Mouse (Mus musculus) liver, embryonic 11.5 days (tissue): ENCODE data around the gene Esrrg. TPM values are rescaled to one million over a fixed set of nuclear protein-coding genes. Genes with fewer than 3 reads are reported as not detected.

Experiments used
- ATAC-seq: fragments of 200-750 bp; cut with Nextera tagmentation; replicated peaks from 2 replicates; pipeline ENCODE4 v1.8.0; 2017; ENCODE audit warnings: moderate number of reproducible peaks, mild to moderate bottlenecking, moderate TSS enrichment, moderate library complexity; ENCODE audit not compliant: low FRiP score
- DNase-seq: peaks from one replicate; pipeline ENCODE4 v3.0.0-alpha.2; 2017; ENCODE audit warnings: low spot score
- H3K27ac ChIP-seq: fragments of 300-500 bp; sonication (generic); 2 replicates; pipeline ENCODE4 v1.5.1; 2014; ENCODE audit warnings: mild to moderate bottlenecking, low read depth, low read length, control low read depth
- H3K27me3 ChIP-seq: fragments of 300-500 bp; sonication (generic); replicated peaks from 2 replicates; pipeline ENCODE4 v1.6.1; 2014; ENCODE audit warnings: low read length, mixed read lengths; ENCODE audit not compliant: control insufficient read depth, insufficient read depth
- H3K36me3 ChIP-seq: fragments of 300-500 bp; sonication (generic); 2 replicates; pipeline ENCODE4 v1.6.1; 2014; ENCODE audit warnings: mild to moderate bottlenecking, low read length, moderate library complexity, mixed read lengths; ENCODE audit not compliant: control insufficient read depth, insufficient read depth
- H3K4me1 ChIP-seq: fragments of 300-500 bp; sonication (generic); replicated peaks from 2 replicates; pipeline ENCODE4 v1.6.1; 2014; ENCODE audit warnings: low read length, mixed read lengths; ENCODE audit not compliant: control insufficient read depth, insufficient read depth
- H3K4me2 ChIP-seq: fragments of 300-500 bp; sonication (generic); 2 replicates; pipeline ENCODE4 v1.6.1; 2014; ENCODE audit warnings: mild to moderate bottlenecking, control low read depth, moderate library complexity
- H3K4me3 ChIP-seq: fragments of 300-500 bp; sonication (generic); 2 replicates; pipeline ENCODE4 v1.5.1; 2014; ENCODE audit warnings: low read depth, low read length, control low read depth
- H3K9ac ChIP-seq: fragments of 300-500 bp; sonication (generic); 2 replicates; pipeline ENCODE4 v1.6.1; 2014; ENCODE audit warnings: low read depth, low read length, control low read depth
- H3K9me3 ChIP-seq: fragments of 300-500 bp; sonication (generic); 2 replicates; pipeline ENCODE4 v1.6.1; 2016; ENCODE audit warnings: low read length, inconsistent platforms, mixed read lengths; ENCODE audit not compliant: control insufficient read depth
- WGBS: fragments of 180-500 bp; shearing (Covaris S2); extraction: QIAGEN DNeasy Blood & Tissue Kit; methylation state at CpG from one replicate; pipeline ENCODE4 v1.1.7; 2014; 5-methylcytosine and 5-hydroxymethylcytosine counted together
- polyA plus RNA-seq: library from polyadenylated mRNA; unstranded; fragments of >200 nt; fragmentation: Nextera tagmentation; extraction: Ambion mirVana; gene quantifications from 2 replicates; pipeline ENCODE4 v1.2.1, GENCODE M21; 2014

Esrrg gene
- polyA plus RNA-seq, 1 experiment from 2014 or later: 0.95 TPM

DNA sequence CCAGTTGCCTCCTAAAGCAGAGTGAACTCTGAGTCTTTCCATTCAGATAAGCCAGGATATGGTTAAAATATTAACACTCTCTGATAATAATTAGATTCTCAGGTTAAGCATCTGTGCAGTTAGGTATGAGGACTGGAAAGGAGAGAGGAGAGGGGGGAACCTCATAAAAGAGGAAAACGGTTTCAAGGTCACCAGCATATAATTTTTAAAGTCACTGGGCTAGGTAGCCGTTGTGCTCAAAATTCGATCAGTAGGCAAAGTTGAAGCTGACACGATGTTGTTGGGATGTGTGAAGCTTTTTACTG, 154.8 kb downstream of the Esrrg start:
- H3K27ac ChIP-seq: no peak overlapping the region
- 70% methylated on average over 4 of the region's 4 CpGs for WGBS
- ATAC-seq (no peak), DNase-seq (no peak)
- no peak overlapping the region for H3K4me2 ChIP-seq
- H3K27me3 ChIP-seq: no peaks in the 10 kb centered on the region
- no peaks in the 10 kb centered on the region for H3K4me1 ChIP-seq
- no peak overlapping the region for H3K4me3 ChIP-seq
- H3K9ac ChIP-seq: no peak overlapping the region
- H3K9me3 ChIP-seq: no peaks in the 10 kb centered on the region
- H3K36me3 ChIP-seq: no peaks in the 10 kb centered on the region

DNA sequence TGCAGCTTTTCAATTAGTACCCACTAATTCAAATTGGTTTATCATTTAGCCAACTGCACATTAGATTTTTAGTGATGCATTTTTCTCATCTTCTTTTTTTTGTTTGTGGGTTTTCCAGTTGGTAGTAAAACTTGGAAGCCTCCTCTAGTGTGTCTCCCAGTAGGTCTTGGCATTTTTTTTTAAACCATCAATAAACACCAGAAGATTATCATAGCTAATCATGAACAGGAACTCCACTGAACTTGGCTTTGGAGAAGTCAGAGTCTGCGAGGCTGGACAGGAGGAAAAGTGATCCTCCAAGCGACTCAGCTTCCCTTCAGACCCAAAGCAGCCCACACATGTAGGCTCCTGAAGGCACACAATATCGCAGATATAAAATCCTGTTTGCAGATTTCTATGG, 155.2 kb downstream of the Esrrg start:
- no peak overlapping the region for H3K9ac ChIP-seq
- WGBS: 76% methylated on average over 3 of the region's 3 CpGs
- no peaks in the 10 kb centered on the region for H3K4me1 ChIP-seq
- H3K27ac ChIP-seq: no peak overlapping the region
- H3K36me3 ChIP-seq: no peaks in the 10 kb centered on the region
- no peaks in the 10 kb centered on the region for H3K9me3 ChIP-seq
- H3K27me3 ChIP-seq: no peaks in the 10 kb centered on the region
- no peak overlapping the region for H3K4me2 ChIP-seq
- H3K4me3 ChIP-seq: no peak overlapping the region
- DNase-seq (no peak), ATAC-seq (no peak)

DNA sequence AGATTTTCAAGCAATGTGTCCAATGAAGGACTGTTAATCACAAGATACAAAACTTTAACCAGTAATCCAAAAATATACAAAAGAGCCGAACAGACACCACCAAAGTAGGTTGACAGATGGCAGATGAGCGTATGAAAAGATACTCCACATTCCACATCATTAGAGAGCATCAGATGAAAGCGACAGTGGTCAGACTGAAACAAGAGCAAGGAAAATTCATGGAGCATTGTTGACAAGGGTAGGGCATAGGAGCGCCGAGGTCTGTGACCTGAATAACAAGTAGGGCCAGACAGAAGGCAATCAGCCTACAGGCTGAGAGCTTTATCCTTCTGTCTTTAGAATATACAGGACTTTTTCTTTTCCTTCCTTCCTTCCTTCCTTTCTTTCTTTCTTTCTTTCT, 157.0 kb downstream of the Esrrg start:
- DNase-seq: no peak
- Histone ChIP-seq H3K9me3 (no peaks in the 10 kb centered on the region), H3K4me2 (no peak overlapping the region), H3K36me3 (no peaks in the 10 kb centered on the region), H3K27ac (no peak overlapping the region), H3K4me3 (no peak overlapping the region), H3K27me3 (no peaks in the 10 kb centered on the region), H3K4me1 (no peaks in the 10 kb centered on the region), H3K9ac (no peak overlapping the region)
- ATAC-seq: no peak
- WGBS: 78% methylated on average over 5 of the region's 5 CpGs

DNA sequence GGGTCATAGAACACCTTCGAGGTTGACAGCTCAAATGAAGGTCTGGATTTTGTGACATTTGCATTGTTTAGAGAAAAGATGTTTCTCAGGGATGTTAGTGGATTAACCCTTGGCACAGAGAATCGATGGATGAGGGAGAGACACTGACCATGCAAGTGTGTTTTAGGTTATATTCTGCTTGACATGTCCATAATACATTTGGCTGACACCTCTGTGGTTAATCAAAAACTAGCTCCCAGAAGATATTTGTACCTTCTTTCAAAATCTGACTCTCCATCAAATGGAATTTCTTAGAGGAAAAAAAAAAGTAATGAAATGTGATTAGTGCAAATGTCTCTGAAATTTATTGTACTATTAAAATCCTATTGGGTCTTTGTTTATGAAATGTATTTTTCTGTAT, 158.8 kb downstream of the Esrrg start:
- H3K4me2 ChIP-seq: no peak overlapping the region
- H3K4me1 ChIP-seq: no peaks in the 10 kb centered on the region
- no peaks in the 10 kb centered on the region for H3K36me3 ChIP-seq
- H3K9me3 ChIP-seq: no peaks in the 10 kb centered on the region
- 54% methylated on average over 2 of the region's 2 CpGs for WGBS
- no peak overlapping the region for H3K4me3 ChIP-seq
- no peaks in the 10 kb centered on the region for H3K27me3 ChIP-seq
- H3K27ac ChIP-seq: no peak overlapping the region
- no peak overlapping the region for H3K9ac ChIP-seq
- no peak for DNase-seq
- no peak for ATAC-seq

DNA sequence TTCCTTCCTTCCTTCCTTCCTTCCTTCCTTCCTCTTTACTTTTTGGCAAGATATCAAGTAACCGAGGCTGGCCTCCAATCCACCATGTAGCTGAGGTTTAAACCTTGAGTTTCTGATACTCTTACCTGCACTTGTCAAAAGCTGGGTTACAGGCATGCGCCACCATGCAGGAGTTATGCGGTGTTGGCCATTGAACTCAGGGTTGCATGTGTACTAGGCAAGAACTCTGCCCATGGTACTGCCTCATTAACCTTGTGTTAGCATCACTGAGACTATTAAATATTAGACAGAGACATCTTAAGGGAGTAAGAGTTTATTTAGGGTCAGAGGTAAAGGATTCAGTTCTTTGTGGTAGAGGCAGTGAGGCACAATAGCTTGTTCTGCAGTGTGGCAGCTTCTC, 161.6 kb downstream of the Esrrg start:
- no peaks in the 10 kb centered on the region for H3K9me3 ChIP-seq
- H3K9ac ChIP-seq: no peak overlapping the region
- no peak overlapping the region for H3K4me3 ChIP-seq
- no peaks in the 10 kb centered on the region for H3K4me1 ChIP-seq
- no peak for ATAC-seq
- no peak for DNase-seq
- no peak overlapping the region for H3K27ac ChIP-seq
- H3K27me3 ChIP-seq: no peaks in the 10 kb centered on the region
- no peak overlapping the region for H3K4me2 ChIP-seq
- no peaks in the 10 kb centered on the region for H3K36me3 ChIP-seq
- 72% methylated on average over 3 of the region's 3 CpGs for WGBS

DNA sequence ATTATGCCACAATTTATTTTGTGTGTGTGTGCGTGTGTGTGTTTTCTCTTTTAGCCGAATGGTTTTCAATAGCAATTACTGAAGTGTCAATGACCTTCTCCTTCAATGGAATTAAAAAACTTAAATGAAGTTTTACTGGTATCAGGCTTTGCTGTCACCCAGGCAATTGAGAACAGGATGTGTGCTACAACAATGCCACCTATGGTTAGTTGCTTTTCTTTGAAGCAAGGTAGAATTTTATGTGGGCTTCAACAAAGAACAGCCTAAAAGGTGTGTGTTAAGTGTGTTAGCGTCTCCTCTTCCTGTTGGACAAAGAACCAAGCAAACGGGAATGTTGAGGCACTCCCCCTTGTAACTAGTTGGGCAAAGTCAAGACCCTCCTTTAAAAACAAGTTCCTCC, 162.5 kb downstream of the Esrrg start:
- no peak for DNase-seq
- H3K27me3 ChIP-seq: no peaks in the 10 kb centered on the region
- no peak for ATAC-seq
- no peaks in the 10 kb centered on the region for H3K9me3 ChIP-seq
- H3K4me2 ChIP-seq: no peak overlapping the region
- no peak overlapping the region for H3K4me3 ChIP-seq
- H3K36me3 ChIP-seq: no peaks in the 10 kb centered on the region
- no peak overlapping the region for H3K9ac ChIP-seq
- 70% methylated on average over 4 of the region's 4 CpGs for WGBS
- no peak overlapping the region for H3K27ac ChIP-seq
- no peaks in the 10 kb centered on the region for H3K4me1 ChIP-seq

DNA sequence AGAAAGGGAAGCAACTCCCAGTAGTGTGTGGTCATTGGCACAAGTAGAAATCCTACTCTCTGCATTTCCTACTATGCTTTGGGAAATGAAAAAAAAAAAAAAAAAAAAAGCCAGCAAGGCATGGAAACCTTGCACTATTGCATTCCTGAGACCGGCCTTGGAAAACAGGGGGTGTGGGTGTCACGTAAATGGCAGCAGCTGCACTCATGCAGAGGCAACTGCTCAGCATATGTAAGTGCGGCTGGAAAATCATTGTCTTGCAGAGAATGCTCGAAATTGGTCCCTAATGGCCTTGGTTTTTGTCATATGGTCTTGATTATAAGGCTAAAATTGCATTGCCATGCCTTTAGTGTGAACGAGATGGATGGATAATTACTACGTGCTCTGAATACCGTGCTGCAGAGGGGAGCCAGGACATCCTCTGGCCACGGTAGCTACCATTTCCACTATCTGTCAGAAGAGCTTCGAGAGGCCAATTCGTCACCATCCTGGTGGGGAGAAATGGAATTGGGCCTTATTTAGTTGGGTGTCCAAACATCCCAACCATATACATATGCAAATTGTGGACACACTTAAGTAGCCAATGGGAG, 171.1 kb downstream of the Esrrg start:
- Histone ChIP-seq H3K36me3 (no peaks in the 10 kb centered on the region), H3K9ac (no peak overlapping the region), H3K27ac (no peak overlapping the region), H3K4me2 (no peak overlapping the region), H3K9me3 (no peaks in the 10 kb centered on the region), H3K27me3 (no peaks in the 10 kb centered on the region), H3K4me3 (no peak overlapping the region), H3K4me1 (no peaks in the 10 kb centered on the region)
- no peak for DNase-seq
- WGBS: 78% methylated on average over 10 of the region's 10 CpGs
- no peak for ATAC-seq

DNA sequence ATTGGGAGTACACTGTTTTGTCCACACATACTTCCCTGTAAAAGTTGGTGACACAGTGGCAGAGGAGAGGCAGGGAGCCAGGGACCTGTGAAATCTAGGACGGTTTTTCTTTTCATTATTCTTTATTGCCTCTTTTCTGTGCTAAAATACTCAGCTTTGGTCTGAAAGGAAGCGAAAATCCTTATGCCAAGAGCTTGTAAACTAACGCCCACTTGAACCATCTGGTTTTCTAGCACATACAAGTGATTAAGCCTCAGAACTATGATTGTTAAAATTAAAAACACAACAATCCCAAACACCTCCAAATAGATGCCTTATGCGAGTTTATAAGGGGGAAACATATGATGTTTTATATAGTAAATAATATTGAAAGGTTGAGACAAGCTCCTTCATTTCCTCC, 176.6 kb downstream of the Esrrg start:
- Histone ChIP-seq H3K9ac (no peak overlapping the region), H3K36me3 (no peaks in the 10 kb centered on the region), H3K4me1 (no peaks in the 10 kb centered on the region), H3K27ac (no peak overlapping the region), H3K4me2 (no peak overlapping the region), H3K4me3 (no peak overlapping the region), H3K9me3 (no peaks in the 10 kb centered on the region), H3K27me3 (no peaks in the 10 kb centered on the region)
- DNase-seq (no peak), ATAC-seq (no peak)
- 74% methylated on average over 4 of the region's 4 CpGs for WGBS

DNA sequence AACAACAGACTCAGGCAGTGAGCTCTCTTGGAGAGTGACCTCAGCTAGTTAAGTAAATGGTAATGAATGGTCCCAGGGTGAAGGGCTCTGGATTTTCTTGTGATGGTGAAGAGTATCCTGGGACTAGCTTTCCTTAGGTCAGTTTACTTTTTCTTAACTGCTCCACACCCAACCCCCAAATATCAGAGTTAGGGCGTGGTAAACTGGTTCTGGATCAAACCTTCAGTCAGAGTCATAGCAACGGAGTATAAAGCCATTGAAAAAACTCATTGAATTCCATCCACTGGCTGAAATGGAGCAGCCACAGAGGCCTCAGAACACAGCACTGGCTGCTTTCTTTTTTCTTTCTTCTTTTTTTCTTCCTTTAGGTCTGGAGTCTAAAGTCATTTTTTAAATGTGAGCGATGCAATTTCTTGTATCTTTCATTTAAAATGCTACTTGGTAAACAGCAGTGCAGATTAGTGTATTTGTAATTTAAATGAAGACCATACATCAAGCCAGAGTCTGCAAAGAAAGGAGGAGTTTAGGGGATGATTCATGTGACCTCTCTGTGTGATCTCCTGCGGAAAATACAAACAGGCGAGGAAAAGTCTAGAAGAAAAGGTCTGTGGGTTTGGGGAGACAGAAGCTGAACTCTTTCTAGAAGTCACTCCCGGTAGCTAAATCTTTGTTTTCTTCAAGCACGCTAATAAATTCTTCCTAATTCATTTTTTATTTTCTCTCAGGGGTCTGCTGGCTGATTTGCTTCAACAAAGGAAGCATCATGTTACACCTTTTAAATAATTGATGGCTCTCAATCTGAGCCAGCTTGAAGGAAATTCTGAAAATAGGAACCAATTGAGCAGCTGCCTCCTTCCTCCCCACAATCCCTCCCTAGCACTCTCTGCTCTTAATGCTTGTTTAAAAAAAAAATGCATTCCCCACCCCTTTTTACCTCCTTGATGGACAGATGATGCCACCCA, 178.7 kb downstream of the Esrrg start:
- H3K4me3 ChIP-seq: no peak overlapping the region
- H3K9me3 ChIP-seq: no peaks in the 10 kb centered on the region
- H3K9ac ChIP-seq: no peak overlapping the region
- no peak overlapping the region for H3K27ac ChIP-seq
- H3K4me1 ChIP-seq: no peaks in the 10 kb centered on the region
- DNase-seq (no peak), ATAC-seq (no peak)
- WGBS: 53% methylated on average over 7 of the region's 7 CpGs
- H3K27me3 ChIP-seq: no peaks in the 10 kb centered on the region
- no peak overlapping the region for H3K4me2 ChIP-seq
- no peaks in the 10 kb centered on the region for H3K36me3 ChIP-seq
